Mouse (Mus musculus) leukemia stem cell, adult 10-12 weeks (primary cell): ENCODE measurements around the gene Kera. TPM values are rescaled to one million over a fixed set of nuclear protein-coding genes. Genes with fewer than 3 reads are reported as not detected.

Source experiments
- polyA plus RNA-seq: library from polyadenylated mRNA; stranded (reverse); fragments of >175 nt; gene quantifications from 2 replicates; pipeline ENCODE4 v1.2.3, GENCODE M21; 2012; ENCODE audit warnings: low replicate concordance

The Kera gene
- not detected in 2 replicates for polyA plus RNA-seq

GRCm38 (mm10) chr10:97606579-97606978 lies at the start of gene Kera:
TSS of gene Kera (plus strand) at chr10:97606879.

DNA sequence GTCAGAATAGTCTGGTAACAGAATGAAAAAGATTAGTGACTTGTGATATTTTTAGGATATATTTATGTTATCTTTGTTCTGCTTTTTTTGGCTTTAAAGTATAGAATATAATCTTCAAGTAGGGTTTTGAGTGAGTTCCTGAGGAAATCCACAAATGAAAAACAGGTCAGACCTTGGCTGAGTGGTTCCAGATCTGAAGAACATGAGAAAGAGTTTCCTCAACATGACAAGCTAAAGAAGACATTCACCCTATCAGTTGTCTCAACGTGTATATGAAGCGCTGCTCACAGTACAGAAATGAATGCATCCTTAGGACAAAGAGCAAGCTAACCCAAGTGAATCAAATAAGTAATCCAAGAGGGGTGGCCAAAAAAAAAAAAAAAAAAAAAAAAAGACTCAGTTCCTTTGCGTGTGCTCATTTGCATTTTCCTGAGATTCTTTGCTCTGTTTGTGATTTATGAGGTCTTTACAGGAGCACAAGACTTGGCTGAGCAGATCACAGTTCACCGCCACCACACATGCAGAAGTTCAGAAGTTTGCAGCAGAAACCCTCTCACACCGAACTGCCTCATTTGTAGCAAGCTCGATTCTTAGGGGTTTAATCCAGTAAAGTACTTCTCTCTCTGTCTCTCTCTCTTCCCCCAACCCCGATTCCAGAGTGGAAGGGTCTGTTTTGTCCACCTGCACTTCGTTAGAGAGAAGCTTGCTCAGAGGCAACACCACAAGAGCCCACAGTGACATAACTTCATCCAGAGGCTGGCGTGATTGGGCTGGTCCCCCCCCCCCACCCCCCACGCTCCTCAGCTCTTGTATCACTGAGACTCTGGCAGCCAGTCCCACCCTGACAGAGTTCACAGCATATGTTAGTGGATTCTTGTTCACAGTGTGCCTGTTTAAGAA lies 41.5 kb upstream of the Kera start, which contains the start of gene Lum:
Lum (plus strand) TSS at position 172 of the 900 bp plus-strand sequence.

DNA sequence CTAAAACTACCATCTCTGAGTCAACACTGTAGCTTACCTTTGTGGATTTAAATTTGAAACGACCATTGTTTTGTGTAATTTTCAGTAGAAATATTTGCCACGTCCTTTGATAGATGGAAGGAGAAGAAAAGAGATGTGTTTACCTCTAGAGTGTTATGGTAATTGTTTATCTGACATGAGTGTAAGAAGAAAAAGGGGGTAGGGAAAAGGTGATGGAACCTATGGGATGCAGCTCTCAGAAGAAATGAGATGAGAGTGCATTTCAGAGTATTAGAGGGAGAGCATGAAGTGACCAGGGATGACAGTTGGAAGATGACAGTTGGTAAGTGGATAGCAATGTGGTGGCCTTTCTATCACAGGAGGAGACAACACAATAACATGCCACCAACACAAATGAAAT lies 37.1 kb downstream of the Kera start, which contains the start of gene Epyc:
Epyc (plus strand) TSS at position 301 of the 400 bp plus-strand sequence.

Other genes with a start within 250 kb of the Kera start
- gene Dcn, start 127.3 kb upstream of the Kera start, polyA plus RNA-seq = not detected in 2 replicates
- not detected in 2 replicates for gene Lum, start 41.8 kb upstream of the Kera start, polyA plus RNA-seq
- not detected in 2 replicates for gene Epyc, start 37.2 kb downstream of the Kera start, polyA plus RNA-seq
- gene Ccer1, start 86.2 kb downstream of the Kera start, polyA plus RNA-seq = not detected in 2 replicates
- gene C030005K15Rik, start 119.9 kb downstream of the Kera start, polyA plus RNA-seq = not detected in 2 replicates